Mouse (Mus musculus) mammary gland, adult 2 months (tissue): ENCODE results near the gene Gm28041. TPM values are rescaled to one million over a fixed set of nuclear protein-coding genes. Genes with fewer than 3 reads are reported as not detected.

Experiments
- polyA plus RNA-seq: library from polyadenylated mRNA; depleted of rRNA; stranded (reverse); fragments of >200 nt; gene quantifications from 2 replicates; pipeline ENCODE4 v1.2.3, GENCODE M21; 2012; ENCODE audit warnings: low replicate concordance; rRNA removed

Gm28041 gene
- polyA plus RNA-seq: 0.24 TPM in 1 of 2 replicates, not detected in the other

DNA sequence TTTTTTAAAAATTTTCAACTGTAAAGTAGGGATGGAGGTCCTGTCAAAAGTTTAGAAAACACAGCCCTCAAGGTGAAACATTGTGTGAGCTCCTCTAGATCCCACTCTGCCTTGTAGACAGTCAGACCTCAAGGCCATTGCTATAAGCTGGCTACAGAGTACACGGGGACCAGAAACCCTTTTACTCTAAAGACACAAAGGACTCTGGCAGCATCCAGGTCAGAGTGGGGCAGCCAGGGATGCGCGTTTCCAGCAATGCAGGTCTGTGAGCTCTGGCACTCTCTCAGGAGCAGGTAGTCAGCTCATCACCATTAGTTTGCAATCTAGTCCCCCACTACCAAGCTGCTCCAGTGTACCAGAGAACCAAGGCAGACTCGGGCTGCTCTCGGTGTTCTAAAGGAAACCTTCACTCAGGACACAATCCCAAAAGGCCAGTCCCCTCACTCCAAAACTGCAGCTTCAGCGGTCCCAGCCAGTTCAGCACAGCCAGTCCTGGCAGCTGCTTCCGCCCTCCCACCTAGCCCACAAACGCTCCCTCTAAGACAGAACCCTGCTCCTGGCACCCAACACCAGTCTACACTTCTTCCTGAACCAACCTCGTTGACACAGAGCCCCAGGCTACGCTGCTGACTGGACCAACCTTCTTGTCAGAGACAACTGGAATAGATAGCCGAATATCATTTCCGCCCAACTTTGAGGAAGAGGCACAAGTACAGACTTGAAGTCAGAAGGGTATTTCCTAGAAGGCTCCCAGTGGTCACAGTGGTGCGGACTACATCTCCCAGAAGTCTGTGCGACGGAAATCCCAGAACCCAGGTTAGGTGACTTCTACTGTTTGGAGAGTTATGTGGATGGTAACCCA lies at the start of gene Gm28041, which contains the start of gene Zfp456:
Gene Gm28041, minus strand, starts transcription at position 684 of the 862 bp plus-strand sequence.
Gene Zfp456, minus strand, starts transcription at position 761 of the 862 bp plus-strand sequence.

DNA sequence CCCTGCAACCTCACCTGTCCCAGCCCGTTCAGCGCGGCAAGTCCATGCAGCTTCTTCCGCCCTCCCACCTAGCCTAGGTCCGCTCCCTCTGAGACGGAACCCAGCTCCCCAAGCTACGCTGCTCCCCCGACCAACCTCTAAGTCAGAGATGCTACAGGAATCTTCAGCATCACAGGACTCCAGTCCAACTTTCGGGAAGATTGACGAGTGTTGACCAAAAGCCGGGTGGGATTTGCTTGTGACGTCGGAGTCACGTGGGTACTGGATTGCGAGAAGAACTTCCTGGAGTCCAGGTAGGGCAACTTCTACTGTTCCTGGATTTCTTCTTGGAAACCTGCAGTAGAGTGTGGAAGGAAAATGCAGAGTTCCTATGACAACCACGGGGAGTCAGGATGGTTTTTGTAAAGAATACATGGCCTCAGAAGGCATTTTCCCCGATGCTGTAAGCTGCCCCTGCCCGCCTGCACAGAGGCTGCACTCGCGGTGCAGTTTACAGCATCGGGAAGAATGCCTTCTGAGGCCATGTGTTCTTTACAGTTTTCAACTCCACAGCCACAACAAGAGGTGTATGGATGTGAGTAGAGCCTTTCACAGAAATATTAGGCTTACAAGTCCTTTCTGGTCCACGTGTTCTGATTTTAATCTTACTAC lies 45.8 kb upstream of the Gm28041 start, which contains the start of gene Zfp459:
Gene Zfp459, minus strand, starts transcription at position 212 of the 651 bp plus-strand sequence.

DNA sequence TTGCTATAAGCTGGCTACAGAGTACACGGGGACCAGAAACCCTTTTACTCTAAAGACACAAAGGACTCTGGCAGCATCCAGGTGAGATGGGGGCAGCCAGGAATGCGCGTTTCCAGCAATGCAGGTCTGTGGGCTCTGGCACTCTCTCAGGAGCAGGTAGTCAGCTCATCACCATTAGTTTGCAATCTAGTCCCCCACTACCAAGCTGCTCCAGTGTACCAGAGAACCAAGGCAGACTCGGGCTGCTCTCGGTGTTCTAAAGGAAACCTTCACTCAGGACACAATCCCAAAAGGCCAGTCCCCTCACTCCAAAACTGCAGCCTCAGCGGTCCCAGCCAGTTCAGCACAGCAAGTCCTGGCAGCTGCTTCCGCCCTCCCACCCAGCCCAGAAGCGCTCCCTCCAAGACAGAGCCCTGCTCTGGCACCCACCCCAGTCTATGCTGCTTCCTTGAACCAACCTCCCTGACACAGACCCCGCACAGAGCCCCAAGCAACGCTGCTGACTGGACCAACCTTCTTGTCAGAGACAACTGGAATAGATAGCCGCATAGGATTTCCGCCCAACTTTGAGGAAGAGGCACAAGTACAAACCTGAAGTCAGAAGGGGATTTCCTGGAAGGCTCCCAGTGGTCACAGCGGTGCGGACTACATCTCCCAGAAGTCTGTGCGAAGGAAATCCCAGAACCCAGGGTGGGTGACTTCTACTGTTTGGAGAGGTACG lies 23.8 kb upstream of the Gm28041 start, which contains the start of gene Zfp429:
Gene Zfp429, minus strand, starts transcription at position 637 of the 721 bp plus-strand sequence.

DNA sequence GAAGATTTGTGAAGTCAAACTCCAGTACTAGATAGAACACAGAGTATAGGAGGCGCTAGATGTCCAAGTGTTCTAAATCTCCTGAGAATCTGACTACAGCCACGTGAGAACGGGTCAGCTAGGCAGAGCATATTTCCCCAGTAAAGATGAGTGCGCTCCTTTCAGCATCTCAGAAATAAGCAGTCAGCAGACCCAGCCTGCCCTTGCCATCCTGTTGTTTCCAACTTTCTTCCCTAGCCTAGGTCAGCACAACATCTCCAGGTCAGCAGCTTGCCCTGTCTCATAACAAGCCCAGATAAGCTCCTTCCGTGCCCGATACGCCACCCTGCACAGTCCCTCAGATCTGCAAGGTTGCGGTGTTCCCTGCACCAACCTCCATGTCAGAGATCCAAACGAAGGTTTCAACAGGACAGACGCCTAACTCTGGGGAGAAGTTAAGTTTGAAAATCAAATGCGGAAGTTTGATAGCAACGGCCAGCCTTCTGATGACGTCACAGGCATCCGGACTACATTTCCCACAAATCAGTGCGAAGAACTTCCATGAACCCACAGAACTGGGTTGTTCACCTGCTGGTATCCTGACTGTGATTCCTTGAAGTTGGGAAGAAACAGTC lies 15.3 kb downstream of the Gm28041 start, which contains the start of the genes Gm28044 and Zfp953:
Gene Gm28044, minus strand, starts transcription at position 406 of the 614 bp plus-strand sequence.
Gene Zfp953, minus strand, starts transcription at position 475 of the 614 bp plus-strand sequence.

DNA sequence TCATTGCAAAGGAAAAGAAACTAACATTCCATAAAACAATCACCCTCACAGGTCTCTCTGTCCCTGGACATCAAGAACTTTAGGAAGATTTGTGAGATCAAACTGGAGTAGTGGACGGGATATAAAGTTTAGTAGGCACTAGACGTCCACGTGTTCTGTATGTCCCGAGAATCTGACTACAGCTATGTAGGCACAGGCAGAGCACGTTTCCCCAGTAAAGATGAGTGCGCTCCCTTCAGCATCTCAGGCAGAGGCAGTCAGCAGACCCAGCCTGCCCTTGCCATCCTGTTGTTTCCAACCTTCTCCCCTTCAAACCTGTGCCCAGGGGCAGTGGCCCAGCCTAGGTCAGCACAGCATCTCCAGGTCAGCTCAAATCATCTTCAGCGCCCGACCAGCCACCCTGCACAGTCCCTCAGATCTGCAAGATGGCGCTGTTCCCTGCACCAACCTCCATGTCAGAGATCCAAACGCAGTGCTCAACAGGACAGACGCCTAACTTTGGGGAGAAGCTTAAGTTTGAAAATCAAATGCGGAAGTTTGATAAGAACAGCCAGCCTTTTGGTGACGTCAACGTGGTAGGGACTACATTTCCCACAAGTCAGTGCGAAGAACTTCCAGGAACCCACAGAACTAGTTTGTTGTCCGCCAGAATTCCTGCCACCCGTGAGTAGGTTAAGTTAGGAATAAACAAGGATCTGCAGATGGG lies 43.4 kb downstream of the Gm28041 start, which contains the start of gene Zfp595:
Gene Zfp595, minus strand, starts transcription at position 552 of the 706 bp plus-strand sequence.

DNA sequence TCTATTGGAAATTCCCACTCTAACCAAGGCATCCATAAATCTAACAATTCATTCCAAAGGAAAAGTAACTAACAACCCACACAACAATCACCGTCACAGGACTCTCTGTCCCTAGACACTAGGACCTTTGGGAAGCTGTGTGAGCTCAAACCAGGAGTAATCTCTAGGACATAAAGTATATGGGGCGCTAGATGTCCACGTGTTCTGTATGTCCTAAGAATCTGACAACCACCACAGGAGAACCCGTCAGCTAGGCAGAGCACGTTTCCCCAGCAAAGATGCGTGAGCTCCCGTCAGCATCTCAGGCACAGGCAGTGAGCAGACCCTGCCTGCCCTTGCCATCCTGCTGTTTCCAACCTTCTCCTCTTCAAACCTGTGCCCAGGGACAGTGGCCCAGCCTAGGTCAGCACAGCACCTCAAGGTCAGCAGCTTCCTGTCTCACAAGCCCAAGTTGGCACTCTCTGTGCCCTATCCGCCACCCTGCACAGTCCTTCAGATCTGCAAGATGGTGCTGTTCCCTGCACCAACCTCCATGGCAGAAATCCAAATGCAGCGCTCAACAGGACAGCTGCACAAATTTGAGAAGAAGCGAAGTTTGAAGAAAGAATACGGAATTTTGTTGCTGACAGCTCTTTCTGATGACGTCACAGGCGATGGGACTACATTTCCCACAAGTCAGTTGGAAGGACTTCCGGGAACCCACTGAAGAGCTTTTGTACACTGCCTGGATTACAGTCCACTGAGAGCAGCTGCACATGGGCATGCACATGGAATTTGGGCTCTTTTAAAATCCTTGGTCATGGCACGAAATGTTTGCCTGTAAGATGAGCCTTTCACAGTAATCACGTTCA lies 69.5 kb downstream of the Gm28041 start, which contains the start of gene Zfp457:
Gene Zfp457, minus strand, starts transcription at position 664 of the 851 bp plus-strand sequence.

Other genes starting within 250 kb of the Gm28041 start
- gene Rsl1, start 202.6 kb downstream of the Gm28041 start, polyA plus RNA-seq: 2.2 and 5.0 TPM in 2 replicates
- 0.16 and 0.57 TPM in 2 replicates for gene Zfp455, start 181.2 kb downstream of the Gm28041 start, polyA plus RNA-seq
- gene Zfp458, start 97.3 kb downstream of the Gm28041 start, polyA plus RNA-seq: 0.30 and 0.60 TPM in 2 replicates
- 1.1 and 2.2 TPM in 2 replicates for gene Zfp457, start 69.2 kb downstream of the Gm28041 start, polyA plus RNA-seq
- 0.55 and 1.7 TPM in 2 replicates for gene Zfp595, start 43.2 kb downstream of the Gm28041 start, polyA plus RNA-seq
- gene Gm28044, start 15.2 kb downstream of the Gm28041 start, polyA plus RNA-seq: 0.34 TPM in 1 of 2 replicates, not detected in the other
- 0.16 and 0.50 TPM in 2 replicates for gene Zfp953, start 15.1 kb downstream of the Gm28041 start, polyA plus RNA-seq
- gene Zfp456, start 77 bp upstream of the Gm28041 start, polyA plus RNA-seq: 0.18 and 0.37 TPM in 2 replicates
- gene Zfp429, start 24.1 kb upstream of the Gm28041 start, polyA plus RNA-seq: 2.3 and 4.4 TPM in 2 replicates
- 0.24 and 0.75 TPM in 2 replicates for gene Zfp459, start 45.7 kb upstream of the Gm28041 start, polyA plus RNA-seq
- gene Zfp874a, start 75.9 kb upstream of the Gm28041 start, polyA plus RNA-seq: 0.55 and 4.1 TPM in 2 replicates
- gene Zfp874b, start 108.5 kb upstream of the Gm28041 start, polyA plus RNA-seq: 2.1 and 5.1 TPM in 2 replicates
- gene Zfp58, start 124.8 kb upstream of the Gm28041 start, polyA plus RNA-seq: 0.27 and 1.2 TPM in 2 replicates
- gene Gm26965, start 150.4 kb upstream of the Gm28041 start, polyA plus RNA-seq: not detected in 2 replicates
- gene Zfp87, start 150.4 kb upstream of the Gm28041 start, polyA plus RNA-seq: 18.0 and 34.5 TPM in 2 replicates
- gene Zfp748, start 178.1 kb upstream of the Gm28041 start, polyA plus RNA-seq: 1.9 and 2.3 TPM in 2 replicates
- gene Zfp729b, start 234.0 kb upstream of the Gm28041 start, polyA plus RNA-seq: 0.22 and 0.85 TPM in 2 replicates